Mouse (Mus musculus) heart, postnatal 0 days (tissue): Measurements from ENCODE around the gene Ehd1.

Source experiments
- CTCF ChIP-seq: IDR thresholded peaks from 2 replicates; pipeline ENCODE4 v1.5.1; 2016; ENCODE audit warnings: antibody characterized with exemption, control low read depth, low read depth
- EP300 ChIP-seq: IDR thresholded peaks from 2 replicates; pipeline ENCODE4 v1.6.1; 2016; ENCODE audit warnings: antibody characterized with exemption, low read depth

DNA sequence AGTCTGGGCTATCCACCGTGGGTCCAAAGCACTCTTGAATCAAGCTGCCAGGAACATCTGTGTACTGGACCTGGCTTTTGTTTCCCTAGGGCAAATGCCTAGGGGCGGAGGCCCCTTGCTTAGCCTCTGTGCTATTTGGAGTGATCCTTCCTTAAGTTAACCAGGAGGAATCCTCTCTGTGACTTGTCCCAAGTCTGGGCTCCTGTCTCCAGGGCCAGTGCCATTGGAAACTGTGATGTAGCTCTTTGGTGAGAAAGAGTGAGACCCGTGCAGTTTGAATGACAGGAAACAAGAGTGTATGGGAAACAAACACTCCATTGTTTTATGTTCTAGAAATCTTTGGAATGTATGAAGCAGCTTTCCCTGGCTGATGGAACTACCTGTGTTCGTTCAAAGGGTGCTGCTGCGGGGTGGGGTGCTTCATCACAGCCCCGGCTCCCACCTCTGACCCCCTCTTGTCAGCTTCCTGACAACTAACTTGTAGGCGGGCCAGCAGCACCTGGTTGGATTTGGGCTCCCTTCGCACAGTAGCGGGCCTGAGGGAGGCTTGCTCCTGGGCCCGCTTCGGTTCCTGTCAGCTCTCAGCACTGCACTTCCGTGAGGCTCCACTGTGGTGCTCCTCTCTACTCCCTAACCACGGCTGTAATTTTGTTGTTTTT, 11.8 kb downstream of the Ehd1 start:
- TF ChIP-seq CTCF (no peak), EP300 (no peak)
